Mouse (Mus musculus): ENCODE measurements around the gene Csrp1. TPM values are rescaled to one million over a fixed set of nuclear protein-coding genes. Genes with fewer than 3 reads are reported as not detected.

Csrp1 gene
- polyA plus RNA-seq, 2 experiments = 102 to 123 TPM

- no peak overlapping the region for H3K4me3 ChIP-seq (replicated peaks; ENCODE audit: low read length)
Measured at GRCm38 (mm10) chr1:135680716-135681115, 39.1 kb upstream of the Csrp1 start.

GRCm38 (mm10) chr1:135681122-135681521 lies 38.7 kb upstream of the Csrp1 start:
- no peak overlapping the region for H3K27ac ChIP-seq (replicated peaks; ENCODE audit: low read depth, low read length)
- H3K4me1 ChIP-seq (ENCODE audit: control insufficient read depth, insufficient read depth, low read length) = peaks cover under 1% of the 10 kb centered on the region; the same call in 1 of the 2 replicates
- no peak overlapping the region for H3K4me3 ChIP-seq (replicated peaks; ENCODE audit: low read length)
- WGBS = 79% methylated on average over 8 of the region's 8 CpGs
- no peaks in the 10 kb centered on the region for H3K27me3 ChIP-seq (ENCODE audit: control insufficient read depth, insufficient read depth, low read length)
- no peaks in the 10 kb centered on the region for H3K9me3 ChIP-seq (ENCODE audit: control insufficient read depth, low read length)
- ATAC-seq (ENCODE audit: low FRiP score, low read depth) (no peak), DNase-seq (ENCODE audit: low spot score) (no peak)
- no peak overlapping the region for H3K9ac ChIP-seq (ENCODE audit: low read depth, low read length, severe bottlenecking)
- no peaks in the 10 kb centered on the region for H3K36me3 ChIP-seq (ENCODE audit: control insufficient read depth, insufficient read depth, low read length)
- no peak for TF ChIP-seq POLR2A (IDR thresholded peaks at IDR 0.05; ENCODE audit: borderline replicate concordance, extremely low read depth, insufficient read depth, insufficient read length)
- no peak overlapping the region for H3K4me2 ChIP-seq (replicated peaks; ENCODE audit: low read depth, low read length, severe bottlenecking)

More at GRCm38 (mm10) chr1:135680716-135681115, 39.1 kb upstream of the Csrp1 start:
- TF ChIP-seq POLR2A (IDR thresholded peaks at IDR 0.05; ENCODE audit: borderline replicate concordance, extremely low read depth, insufficient read depth, insufficient read length) = no peak
- Histone ChIP-seq H3K9ac (ENCODE audit: low read depth, low read length, severe bottlenecking) (no peak overlapping the region), H3K9me3 (ENCODE audit: control insufficient read depth, low read length) (no peaks in the 10 kb centered on the region), H3K4me2 (replicated peaks; ENCODE audit: low read depth, low read length, severe bottlenecking) (no peak overlapping the region), H3K4me1 (ENCODE audit: control insufficient read depth, insufficient read depth, low read length) (no peaks in the 10 kb centered on the region), H3K36me3 (ENCODE audit: control insufficient read depth, insufficient read depth, low read length) (no peaks in the 10 kb centered on the region), H3K27ac (replicated peaks; ENCODE audit: low read depth, low read length) (no peak overlapping the region), H3K27me3 (ENCODE audit: control insufficient read depth, insufficient read depth, low read length) (no peaks in the 10 kb centered on the region)
- 74% methylated on average over 4 of the region's 4 CpGs for WGBS
- DNase-seq (ENCODE audit: low spot score) (no peak), ATAC-seq (ENCODE audit: low FRiP score, low read depth) (no peak)

- H3K9me3 ChIP-seq (ENCODE audit: control insufficient read depth, low read length) = no peaks in the 10 kb centered on the region
- H3K36me3 ChIP-seq (ENCODE audit: control insufficient read depth, insufficient read depth, low read length) = no peaks in the 10 kb centered on the region
- no peaks in the 10 kb centered on the region for H3K27me3 ChIP-seq (ENCODE audit: control insufficient read depth, insufficient read depth, low read length)
- no peak for DNase-seq (ENCODE audit: low spot score)
- H3K4me3 ChIP-seq (replicated peaks; ENCODE audit: low read length) = no peak overlapping the region
- no peak overlapping the region for H3K4me2 ChIP-seq (replicated peaks; ENCODE audit: low read depth, low read length, severe bottlenecking)
- no peak for TF ChIP-seq POLR2A (IDR thresholded peaks at IDR 0.05; ENCODE audit: borderline replicate concordance, extremely low read depth, insufficient read depth, insufficient read length)
- ATAC-seq (ENCODE audit: low FRiP score, low read depth) = no peak
- 63% methylated on average over 4 of the region's 4 CpGs for WGBS
- peaks cover 19% of the 10 kb centered on the region for H3K4me1 ChIP-seq (ENCODE audit: control insufficient read depth, insufficient read depth, low read length)
- H3K9ac ChIP-seq (ENCODE audit: low read depth, low read length, severe bottlenecking) = no peak overlapping the region
- no peak overlapping the region for H3K27ac ChIP-seq (replicated peaks; ENCODE audit: low read depth, low read length)
Measured at GRCm38 (mm10) chr1:135684895-135685294, 35.0 kb upstream of the Csrp1 start.

GRCm38 (mm10) chr1:135685316-135685715 lies 34.5 kb upstream of the Csrp1 start:
- 53% methylated on average over 6 of the region's 6 CpGs for WGBS
- ATAC-seq (ENCODE audit: low FRiP score, low read depth) = no peak
- H3K4me3 ChIP-seq (replicated peaks; ENCODE audit: low read length) = no peak overlapping the region
- TF ChIP-seq POLR2A (IDR thresholded peaks at IDR 0.05; ENCODE audit: borderline replicate concordance, extremely low read depth, insufficient read depth, insufficient read length) = no peak
- H3K9ac ChIP-seq (ENCODE audit: low read depth, low read length, severe bottlenecking) = no peak overlapping the region
- no peaks in the 10 kb centered on the region for H3K9me3 ChIP-seq (ENCODE audit: control insufficient read depth, low read length)
- DNase-seq (ENCODE audit: low spot score) = no peak
- no peak overlapping the region for H3K4me2 ChIP-seq (replicated peaks; ENCODE audit: low read depth, low read length, severe bottlenecking)
- H3K4me1 ChIP-seq (ENCODE audit: control insufficient read depth, insufficient read depth, low read length) = peaks cover 19% of the 10 kb centered on the region
- H3K27me3 ChIP-seq (ENCODE audit: control insufficient read depth, insufficient read depth, low read length) = no peaks in the 10 kb centered on the region
- H3K27ac ChIP-seq (replicated peaks; ENCODE audit: low read depth, low read length) = no peak overlapping the region
- H3K36me3 ChIP-seq (ENCODE audit: control insufficient read depth, insufficient read depth, low read length) = no peaks in the 10 kb centered on the region

GRCm38 (mm10) chr1:135686792-135687510 lies 32.9 kb upstream of the Csrp1 start:
- ATAC-seq (ENCODE audit: low FRiP score, low read depth) = peak; percentile 3; the same call in 1 of the 2 replicates
- peak; percentile 49 for DNase-seq (ENCODE audit: low spot score)
- Histone ChIP-seq H3K36me3 (ENCODE audit: control insufficient read depth, insufficient read depth, low read length) (no peaks in the 10 kb centered on the region), H3K4me2 (replicated peaks; ENCODE audit: low read depth, low read length, severe bottlenecking) (peak overlapping the region; percentile 94), H3K27ac (replicated peaks; ENCODE audit: low read depth, low read length) (no peak overlapping the region), H3K9ac (ENCODE audit: low read depth, low read length, severe bottlenecking) (peak overlapping the region; percentile 80; the same call in 1 of the 2 replicates), H3K4me1 (ENCODE audit: control insufficient read depth, insufficient read depth, low read length) (peaks cover 19% of the 10 kb centered on the region), H3K9me3 (ENCODE audit: control insufficient read depth, low read length) (no peaks in the 10 kb centered on the region), H3K4me3 (replicated peaks; ENCODE audit: low read length) (peak overlapping the region; percentile 69), H3K27me3 (ENCODE audit: control insufficient read depth, insufficient read depth, low read length) (no peaks in the 10 kb centered on the region)
- TF ChIP-seq POLR2A (IDR thresholded peaks at IDR 0.05; ENCODE audit: borderline replicate concordance, extremely low read depth, insufficient read depth, insufficient read length) = no peak
- 1% methylated on average over 19 of the region's 19 CpGs for WGBS

All from limb, embryonic 14.5 days (tissue).